Mouse (Mus musculus) cerebellum, adult 2 months (tissue): ENCODE measurements around the gene Bad.

Experiments used
- CTCF ChIP-seq: fragments of 200-500 bp; IDR thresholded peaks from 2 replicates; pipeline ENCODE4 v1.5.1; 2011; ENCODE audit warnings: low read depth, mild to moderate bottlenecking, control low read depth, low read length, moderate library complexity, borderline replicate concordance; ENCODE audit not compliant: insufficient read depth
- POLR2A ChIP-seq: fragments of 200-500 bp; IDR thresholded peaks from 2 replicates; pipeline ENCODE4 v1.6.1; 2011; ENCODE audit warnings: low read length, control low read depth, borderline replicate concordance; ENCODE audit not compliant: insufficient read depth

DNA sequence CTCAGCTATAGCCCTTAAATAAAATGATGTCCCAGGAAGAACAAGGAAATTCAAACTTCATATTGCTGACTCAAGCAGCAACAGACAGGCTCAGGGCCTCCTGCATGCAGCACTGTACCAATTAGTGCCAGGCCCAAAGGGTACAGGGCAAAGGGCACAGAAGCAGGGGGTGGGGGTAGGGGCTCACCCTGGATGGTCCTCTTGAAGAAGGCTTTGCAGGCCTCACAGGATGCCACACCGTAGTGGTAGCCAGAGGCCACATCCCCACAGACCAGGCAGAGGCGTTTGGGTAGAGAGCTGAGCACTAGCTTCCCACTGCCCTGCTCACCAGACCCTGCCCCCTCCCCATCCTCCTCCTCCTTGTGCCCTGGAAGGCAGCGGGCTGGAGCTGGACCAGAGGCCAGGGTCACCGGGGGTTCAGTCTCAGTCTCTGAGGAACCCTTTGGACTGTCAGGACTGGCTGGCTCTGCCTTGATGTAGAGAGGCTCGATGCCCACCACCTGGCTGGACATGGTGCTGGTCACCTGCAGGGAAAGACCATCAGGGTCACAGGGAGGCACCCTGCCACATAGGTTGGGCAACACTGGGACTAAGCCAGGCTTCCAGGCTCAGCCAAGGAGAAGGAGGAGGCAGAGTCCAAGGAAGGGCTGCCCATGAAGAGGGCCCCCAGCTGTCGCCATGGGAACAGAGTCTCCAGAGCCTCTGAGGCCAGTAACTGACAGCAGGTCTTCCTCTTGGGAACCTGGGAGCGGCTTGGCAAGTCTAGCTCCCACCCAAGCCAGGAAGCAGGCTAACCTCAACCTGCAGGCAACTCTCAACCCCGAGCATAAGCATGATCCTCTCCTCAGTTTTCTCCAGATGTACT, 21.6 kb upstream of the Bad start:
- TF ChIP-seq POLR2A (no peak), CTCF (no peak)
